Mouse (Mus musculus): ENCODE results near the gene Amigo2. TPM values are rescaled to one million over a fixed set of nuclear protein-coding genes. Genes with fewer than 3 reads are reported as not detected.

Gene Amigo2
- polyA plus RNA-seq, 1 experiment = 2.7 TPM

DNA sequence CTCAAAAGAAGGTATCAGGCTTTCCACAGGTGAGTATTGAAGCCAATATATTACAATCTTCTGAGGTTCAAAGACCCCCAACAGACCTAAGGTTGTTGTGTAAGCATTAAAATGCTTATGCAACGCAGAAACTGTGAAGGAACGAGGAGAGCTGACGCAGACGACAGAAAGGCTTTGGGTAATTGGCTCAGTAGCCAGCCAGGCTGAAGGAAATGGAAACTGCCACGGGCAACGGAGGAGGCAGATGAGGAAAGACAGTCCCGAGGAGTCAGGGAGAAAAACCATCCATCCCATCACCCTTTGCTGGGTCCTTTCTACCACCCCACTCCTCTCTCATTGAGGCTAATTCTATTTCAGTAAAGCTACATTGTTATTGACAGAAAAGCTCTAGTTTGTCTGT, 50.4 kb downstream of the Amigo2 start:
- Histone ChIP-seq H3K27ac (ENCODE audit: insufficient read depth, low read length) (no peak overlapping the region), H3K4me3 (ENCODE audit: insufficient read depth, low read length) (no peak overlapping the region), H3K4me1 (ENCODE audit: control insufficient read depth, insufficient read depth, low read length) (no peaks in the 10 kb centered on the region)
- no peak for TF ChIP-seq POLR2A (IDR thresholded peaks at IDR 0.05; ENCODE audit: low read depth, low read length)
- no peak for TF ChIP-seq CTCF (IDR thresholded peaks at IDR 0.05; ENCODE audit: borderline replicate concordance, insufficient read depth, low read length)

GRCm38 (mm10) chr15:97195628-97196027, 51.5 kb downstream of the Amigo2 start:
- Histone ChIP-seq H3K4me1 (ENCODE audit: control insufficient read depth, insufficient read depth, low read length) (no peaks in the 10 kb centered on the region), H3K27ac (ENCODE audit: insufficient read depth, low read length) (no peak overlapping the region), H3K4me3 (ENCODE audit: insufficient read depth, low read length) (no peak overlapping the region)
- TF ChIP-seq CTCF (IDR thresholded peaks at IDR 0.05; ENCODE audit: borderline replicate concordance, insufficient read depth, low read length) = no peak
- no peak for TF ChIP-seq POLR2A (IDR thresholded peaks at IDR 0.05; ENCODE audit: low read depth, low read length)

Other genes starting within 250 kb of the Amigo2 start
- gene Slc38a4, start 191.3 kb downstream of the Amigo2 start, polyA plus RNA-seq (2011; ENCODE audit: insufficient read length, low read depth, missing spikeins) = 71.6 and 93.6 TPM in 2 replicates
- gene Pced1b, start 180 bp downstream of the Amigo2 start, polyA plus RNA-seq (2011; ENCODE audit: insufficient read length, low read depth, missing spikeins) = 2.9 and 4.9 TPM in 2 replicates